Mouse (Mus musculus): ENCODE measurements at regions not wholly inside any gene's neighbourhood (a gene's known extent, or its start where the extent isn't known, plus 50 kb on each side); places are given as distances from the start of the nearest gene placed in this dataset.

DNA sequence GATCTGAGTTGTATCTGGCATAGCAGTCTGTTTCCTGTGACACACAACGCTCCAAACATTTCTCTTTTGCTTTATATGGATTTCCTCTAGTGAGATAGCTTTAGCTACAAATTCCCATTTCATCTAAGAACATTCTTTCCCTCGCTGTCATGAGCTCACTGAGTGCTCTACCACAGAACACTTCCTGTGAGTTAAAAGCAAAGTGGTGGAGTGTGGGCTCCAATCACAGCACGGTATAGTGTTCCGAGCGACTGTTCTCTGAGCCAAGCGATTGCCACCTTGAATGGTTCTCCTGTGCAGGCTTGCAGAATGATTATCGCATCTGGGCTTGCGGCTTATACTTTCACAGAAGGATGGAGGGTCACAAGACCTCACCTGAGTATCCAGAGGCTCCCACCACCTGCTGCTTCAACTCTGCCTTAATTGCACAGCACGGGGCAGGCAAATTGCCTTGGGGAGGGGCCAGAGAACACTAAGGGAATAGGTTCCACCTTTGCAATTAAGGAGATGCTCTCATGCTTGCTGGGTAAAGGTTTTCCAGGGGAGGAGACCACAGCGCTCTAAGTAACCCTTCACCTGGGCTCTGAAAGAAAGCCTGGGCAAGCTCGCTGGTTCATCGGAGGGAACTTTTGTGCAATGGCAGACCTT lies 477.7 kb downstream of the Zfp704 start:
- no peaks in the 10 kb centered on the region for H3K9me3 ChIP-seq (replicated peaks)
- H3K9ac ChIP-seq, result no peak overlapping the region
- no peaks in the 10 kb centered on the region for H3K36me3 ChIP-seq (replicated peaks)
- H3K4me3 ChIP-seq (replicated peaks), result no peak overlapping the region
- 47% methylated on average over 12 of the region's 12 CpGs for WGBS (ENCODE audit: insufficient replicate concordance)
- H3K27me3 ChIP-seq, result no peaks in the 10 kb centered on the region
- no peak for ATAC-seq (ENCODE audit: insufficient read depth)
- H3K4me1 ChIP-seq (replicated peaks), result no peaks in the 10 kb centered on the region
- H3K27ac ChIP-seq (replicated peaks), result no peak overlapping the region
- no peak overlapping the region for H3K4me2 ChIP-seq

DNA sequence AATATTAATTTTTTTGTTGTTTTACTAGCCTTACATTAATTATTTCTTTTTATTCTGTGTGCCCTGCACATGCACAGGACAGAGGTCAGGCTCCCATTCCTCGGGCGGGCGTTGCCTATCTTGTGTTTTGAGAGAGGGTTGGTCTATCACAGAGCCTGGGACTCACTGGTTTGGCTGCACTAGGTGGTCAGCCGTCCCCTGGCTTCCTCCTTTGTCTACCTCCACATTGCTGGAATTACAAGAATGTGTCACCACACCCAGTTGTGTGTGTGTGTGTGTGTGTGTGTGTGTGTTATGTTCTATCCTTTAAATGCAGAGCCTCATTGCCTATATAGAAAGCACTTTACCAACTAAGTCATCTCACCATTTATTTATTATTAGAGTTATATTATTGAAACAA lies 478.5 kb downstream of the Zfp704 start:
- Histone ChIP-seq H3K4me2 (no peak overlapping the region), H3K4me1 (replicated peaks) (no peaks in the 10 kb centered on the region), H3K9ac (no peak overlapping the region), H3K27ac (replicated peaks) (no peak overlapping the region), H3K4me3 (replicated peaks) (no peak overlapping the region), H3K27me3 (no peaks in the 10 kb centered on the region), H3K9me3 (replicated peaks) (no peaks in the 10 kb centered on the region), H3K36me3 (replicated peaks) (no peaks in the 10 kb centered on the region)
- 43% methylated on average over 4 of the region's 4 CpGs for WGBS (ENCODE audit: insufficient replicate concordance)
- no peak for ATAC-seq (ENCODE audit: insufficient read depth)

DNA sequence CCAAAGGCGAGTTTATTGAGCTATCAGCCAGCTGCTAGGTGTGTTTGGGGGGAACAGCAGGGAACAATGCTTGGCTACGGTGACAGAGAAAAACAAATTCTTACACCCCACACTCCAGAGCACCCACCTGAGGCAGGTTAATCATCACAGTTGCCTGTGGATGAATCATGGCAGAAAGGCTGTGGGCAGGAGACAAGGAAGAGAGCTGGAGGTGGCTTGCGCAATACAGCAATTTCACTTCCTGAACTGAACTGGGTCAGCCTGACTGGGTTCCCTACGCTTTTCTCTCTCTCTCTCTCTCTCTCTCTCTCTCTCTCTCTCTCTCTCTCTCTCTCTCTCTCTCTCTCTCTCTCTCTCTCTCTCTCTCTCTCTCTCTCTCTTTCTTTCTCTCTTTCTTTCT lies 481.5 kb downstream of the Zfp704 start:
- Histone ChIP-seq H3K4me2 (no peak overlapping the region), H3K36me3 (replicated peaks) (no peaks in the 10 kb centered on the region), H3K9ac (no peak overlapping the region), H3K27ac (replicated peaks) (no peak overlapping the region), H3K4me3 (replicated peaks) (no peak overlapping the region), H3K9me3 (replicated peaks) (no peaks in the 10 kb centered on the region), H3K4me1 (replicated peaks) (no peaks in the 10 kb centered on the region), H3K27me3 (no peaks in the 10 kb centered on the region)
- no peak for ATAC-seq (ENCODE audit: insufficient read depth)
- WGBS (ENCODE audit: insufficient replicate concordance), result 43% methylated on average over 4 of the region's 4 CpGs

DNA sequence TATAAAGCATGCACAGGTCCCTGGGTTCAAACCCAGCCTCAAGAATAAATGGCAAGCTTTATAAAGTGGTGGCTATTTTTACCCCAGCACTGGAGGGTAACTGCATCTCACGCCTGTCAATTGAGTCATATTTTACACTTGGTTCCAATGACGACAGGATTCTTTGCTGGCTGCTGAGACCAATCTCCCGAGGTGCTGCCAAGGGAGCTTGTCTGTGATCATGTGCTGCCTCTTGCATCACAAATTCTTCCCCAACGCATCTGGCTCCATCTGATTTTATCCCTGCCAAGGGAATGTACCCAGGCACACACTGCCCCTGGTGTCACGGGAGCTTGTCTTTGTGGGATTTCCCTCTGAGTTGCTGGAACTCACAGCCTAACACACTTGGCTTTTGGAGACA lies 486.8 kb downstream of the Zfp704 start:
- Histone ChIP-seq H3K4me2 (no peak overlapping the region), H3K9me3 (replicated peaks) (no peaks in the 10 kb centered on the region), H3K36me3 (replicated peaks) (no peaks in the 10 kb centered on the region), H3K4me1 (replicated peaks) (no peaks in the 10 kb centered on the region), H3K27ac (replicated peaks) (no peak overlapping the region), H3K27me3 (no peaks in the 10 kb centered on the region), H3K4me3 (replicated peaks) (no peak overlapping the region), H3K9ac (no peak overlapping the region)
- 49% methylated on average over 5 of the region's 5 CpGs for WGBS (ENCODE audit: insufficient replicate concordance)
- no peak for ATAC-seq (ENCODE audit: insufficient read depth)

DNA sequence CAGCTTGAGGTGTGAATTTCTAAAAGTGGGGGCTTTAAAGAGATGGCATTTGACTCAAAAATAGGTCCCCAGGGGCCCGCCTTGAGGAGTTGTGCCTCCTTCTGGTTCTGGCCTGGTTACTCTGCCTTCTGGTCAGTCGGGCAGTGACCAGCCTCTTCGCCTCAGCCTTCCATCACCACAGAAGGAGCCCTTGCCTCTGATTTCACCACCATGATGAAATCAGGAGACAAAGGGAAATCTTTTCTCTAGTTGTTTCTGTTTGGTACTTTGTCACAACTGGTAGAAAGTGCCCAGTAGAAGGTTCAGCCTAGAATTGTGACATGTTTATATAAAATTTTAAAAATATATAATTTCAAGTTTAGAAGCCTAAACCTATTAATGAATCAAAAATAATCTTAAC lies 492.0 kb downstream of the Zfp704 start:
- Histone ChIP-seq H3K9me3 (replicated peaks) (no peaks in the 10 kb centered on the region), H3K4me2 (no peak overlapping the region), H3K27me3 (no peaks in the 10 kb centered on the region), H3K4me3 (replicated peaks) (no peak overlapping the region), H3K36me3 (replicated peaks) (no peaks in the 10 kb centered on the region), H3K4me1 (replicated peaks) (no peaks in the 10 kb centered on the region), H3K27ac (replicated peaks) (no peak overlapping the region), H3K9ac (no peak overlapping the region)
- 61% methylated on average over 3 of the region's 3 CpGs for WGBS (ENCODE audit: insufficient replicate concordance)
- ATAC-seq (ENCODE audit: insufficient read depth), result no peak

DNA sequence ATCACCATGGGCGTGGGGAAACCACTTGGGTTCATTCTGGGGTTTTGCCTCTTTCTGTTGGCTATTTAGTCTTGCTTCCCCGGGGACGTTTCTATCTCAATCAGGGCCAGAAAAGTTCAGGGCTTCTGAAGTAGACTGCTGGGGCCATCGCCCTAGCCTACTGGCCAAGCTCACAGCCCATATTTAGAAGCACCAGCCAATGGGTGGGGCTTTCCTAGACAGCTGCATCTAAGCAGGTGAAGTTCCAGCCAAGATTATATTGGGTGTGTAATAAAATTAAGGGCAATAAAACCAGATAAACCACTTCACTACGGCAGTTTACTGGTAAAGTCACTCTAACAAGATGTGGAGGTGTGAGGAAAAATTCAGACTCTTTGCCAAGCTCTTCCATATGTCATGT lies 496.5 kb downstream of the Zfp704 start:
- H3K27ac ChIP-seq (replicated peaks), result no peak overlapping the region
- 57% methylated on average over 5 of the region's 5 CpGs for WGBS (ENCODE audit: insufficient replicate concordance)
- no peak overlapping the region for H3K9ac ChIP-seq
- H3K4me2 ChIP-seq, result no peak overlapping the region
- no peaks in the 10 kb centered on the region for H3K36me3 ChIP-seq (replicated peaks)
- no peaks in the 10 kb centered on the region for H3K27me3 ChIP-seq
- no peaks in the 10 kb centered on the region for H3K4me1 ChIP-seq (replicated peaks)
- no peaks in the 10 kb centered on the region for H3K9me3 ChIP-seq (replicated peaks)
- H3K4me3 ChIP-seq (replicated peaks), result no peak overlapping the region
- ATAC-seq (ENCODE audit: insufficient read depth), result no peak

DNA sequence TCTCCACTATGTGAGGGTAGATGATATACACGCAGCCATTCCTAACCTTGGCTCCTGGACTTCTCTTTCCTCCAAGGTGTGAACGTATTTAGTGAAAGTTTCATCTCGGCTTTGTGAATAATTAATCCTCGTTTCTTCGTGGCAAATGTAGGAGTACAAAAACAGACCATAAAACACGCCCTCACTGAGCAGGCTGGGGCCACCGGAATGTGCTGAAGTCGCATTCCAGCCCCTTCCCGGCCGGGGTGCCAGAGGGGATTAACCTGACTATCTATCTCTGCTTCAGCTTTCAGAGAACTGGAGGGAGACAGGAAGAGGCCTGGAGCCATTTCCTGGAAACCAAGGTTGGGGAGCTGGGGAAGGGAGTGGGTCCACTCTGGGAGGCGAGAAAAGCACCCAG lies 499.1 kb downstream of the Zfp704 start:
- no peak overlapping the region for H3K4me2 ChIP-seq
- no peak for ATAC-seq (ENCODE audit: insufficient read depth)
- H3K4me1 ChIP-seq (replicated peaks), result no peaks in the 10 kb centered on the region
- H3K9me3 ChIP-seq (replicated peaks), result no peaks in the 10 kb centered on the region
- H3K36me3 ChIP-seq (replicated peaks), result no peaks in the 10 kb centered on the region
- H3K27ac ChIP-seq (replicated peaks), result no peak overlapping the region
- WGBS (ENCODE audit: insufficient replicate concordance), result 58% methylated on average over 11 of the region's 11 CpGs
- H3K4me3 ChIP-seq (replicated peaks), result no peak overlapping the region
- no peaks in the 10 kb centered on the region for H3K27me3 ChIP-seq
- H3K9ac ChIP-seq, result no peak overlapping the region

DNA sequence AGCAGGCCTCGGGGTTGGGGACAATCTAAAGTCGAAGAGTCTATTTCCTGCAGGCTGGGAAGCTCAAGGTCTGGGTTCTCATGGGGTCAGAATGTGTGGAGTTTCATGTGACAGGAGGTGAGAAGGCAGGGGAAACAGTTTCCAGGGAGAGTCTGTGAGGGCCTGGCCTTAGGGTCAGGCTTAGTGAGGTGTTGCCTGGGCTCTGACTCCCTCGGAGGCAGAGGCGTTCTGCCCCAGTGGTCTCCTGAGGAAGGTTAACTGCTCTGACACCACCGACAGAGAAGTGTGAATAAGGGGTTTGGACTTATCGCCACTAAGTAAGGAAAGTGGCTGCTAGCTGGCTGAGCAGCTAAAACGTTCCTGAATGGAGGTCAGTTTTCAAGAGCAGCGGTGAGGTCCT lies 499.9 kb downstream of the Zfp704 start:
- no peaks in the 10 kb centered on the region for H3K4me1 ChIP-seq (replicated peaks)
- no peaks in the 10 kb centered on the region for H3K36me3 ChIP-seq (replicated peaks)
- H3K27ac ChIP-seq (replicated peaks), result no peak overlapping the region
- H3K4me2 ChIP-seq, result no peak overlapping the region
- H3K9ac ChIP-seq, result no peak overlapping the region
- H3K27me3 ChIP-seq, result no peaks in the 10 kb centered on the region
- WGBS (ENCODE audit: insufficient replicate concordance), result 39% methylated on average over 8 of the region's 8 CpGs
- H3K9me3 ChIP-seq (replicated peaks), result no peaks in the 10 kb centered on the region
- no peak overlapping the region for H3K4me3 ChIP-seq (replicated peaks)
- ATAC-seq (ENCODE audit: insufficient read depth), result no peak

DNA sequence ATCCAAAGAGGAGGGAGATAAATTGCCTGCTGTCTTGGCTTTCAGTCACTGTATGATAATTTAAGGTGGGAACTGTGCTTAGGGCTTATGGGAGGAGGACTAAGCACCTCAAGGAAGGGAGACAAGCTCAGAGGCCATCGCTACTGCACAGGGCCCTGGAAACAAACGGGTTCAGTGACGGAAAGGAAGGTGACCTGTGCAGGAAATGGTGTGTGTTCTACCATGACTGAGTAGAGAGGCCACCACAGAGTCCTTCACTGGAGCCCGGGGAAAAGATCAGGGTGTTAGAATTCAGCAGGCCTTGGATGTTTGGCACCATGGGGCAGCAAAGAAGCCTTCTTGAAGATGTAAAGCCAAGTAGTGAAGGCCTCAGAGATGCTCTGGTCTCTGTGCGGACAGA lies 500.4 kb downstream of the Zfp704 start:
- ATAC-seq (ENCODE audit: insufficient read depth), result no peak
- no peak overlapping the region for H3K4me2 ChIP-seq
- WGBS (ENCODE audit: insufficient replicate concordance), result 61% methylated on average over 5 of the region's 5 CpGs
- H3K9ac ChIP-seq, result no peak overlapping the region
- no peaks in the 10 kb centered on the region for H3K9me3 ChIP-seq (replicated peaks)
- H3K27ac ChIP-seq (replicated peaks), result no peak overlapping the region
- H3K27me3 ChIP-seq, result no peaks in the 10 kb centered on the region
- H3K4me1 ChIP-seq (replicated peaks), result no peaks in the 10 kb centered on the region
- H3K4me3 ChIP-seq (replicated peaks), result no peak overlapping the region
- no peaks in the 10 kb centered on the region for H3K36me3 ChIP-seq (replicated peaks)

DNA sequence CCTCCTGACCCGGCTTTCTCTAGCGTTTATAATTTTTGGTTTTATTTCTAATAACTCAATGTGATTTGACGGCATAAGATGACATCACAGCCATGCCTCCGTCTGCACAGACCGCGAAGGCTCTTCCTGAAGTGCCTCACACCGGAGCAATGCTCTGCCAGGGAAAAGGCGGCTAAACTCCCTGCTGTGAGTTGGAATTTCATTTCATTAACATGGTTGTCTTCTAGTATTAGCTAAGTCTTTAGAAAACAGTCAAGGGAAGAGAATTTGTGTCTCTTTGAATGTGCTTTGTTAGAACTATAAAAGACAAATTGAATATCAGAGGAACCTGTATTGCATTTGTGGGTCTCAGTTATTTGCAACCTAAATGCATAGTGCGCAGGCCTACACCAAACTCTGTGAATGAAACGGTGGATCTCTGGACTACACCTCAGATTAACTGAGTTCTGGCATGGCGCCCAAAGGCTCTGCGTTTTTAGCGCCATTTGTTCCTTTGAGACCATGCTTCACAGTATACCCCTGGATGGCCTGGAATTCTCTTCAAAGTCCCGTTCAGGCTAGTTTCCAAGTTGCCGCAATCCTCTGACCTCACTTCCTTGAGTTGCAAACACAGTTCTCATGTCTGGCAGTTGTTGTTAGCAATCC lies 502.0 kb downstream of the Zfp704 start:
- no peaks in the 10 kb centered on the region for H3K9me3 ChIP-seq (replicated peaks)
- no peak overlapping the region for H3K27ac ChIP-seq (replicated peaks)
- 71% methylated on average over 15 of the region's 15 CpGs for WGBS (ENCODE audit: insufficient replicate concordance)

DNA sequence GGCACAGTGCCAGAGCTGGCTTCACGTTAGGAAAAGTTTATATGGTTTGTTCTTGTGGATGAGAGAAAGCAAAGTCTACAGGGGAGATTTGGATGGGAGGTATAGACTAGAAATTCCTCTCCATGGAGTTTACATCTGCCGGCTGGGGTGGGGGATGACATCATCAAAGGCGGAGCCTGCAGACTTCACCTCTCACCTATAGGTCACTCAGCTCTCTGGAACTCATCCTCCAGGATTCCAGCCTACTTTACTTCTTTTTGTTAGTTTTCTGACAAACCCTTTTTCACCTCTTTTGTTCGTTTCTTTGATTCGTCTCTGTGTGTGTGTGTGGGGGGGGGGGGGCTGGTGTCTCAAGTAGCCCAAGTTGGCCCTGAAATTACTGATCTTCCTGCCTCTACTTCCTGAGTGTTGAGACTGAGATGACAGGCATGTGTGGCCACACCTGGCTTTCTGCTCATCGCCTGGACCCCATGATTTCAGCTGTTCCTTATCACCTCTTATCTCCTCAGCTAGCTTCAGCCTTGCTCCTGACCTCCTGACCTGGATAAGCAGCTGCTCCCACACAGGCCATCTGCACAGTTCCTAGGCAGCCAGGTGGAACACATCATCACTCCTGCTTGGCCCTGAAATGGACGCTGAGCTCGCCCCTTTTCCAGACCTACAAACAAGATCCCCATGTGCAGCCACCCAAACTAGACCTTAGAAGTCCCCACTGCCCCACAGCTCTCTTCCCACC lies 504.5 kb downstream of the Zfp704 start:
- ATAC-seq (ENCODE audit: insufficient read depth), result no peak
- no peak overlapping the region for H3K4me2 ChIP-seq

More for the DNA sequence above, 502.0 kb downstream of the Zfp704 start:
- no peak overlapping the region for H3K9ac ChIP-seq
- H3K4me3 ChIP-seq (replicated peaks), result no peak overlapping the region
- H3K4me1 ChIP-seq (replicated peaks), result no peaks in the 10 kb centered on the region
- H3K27me3 ChIP-seq, result no peaks in the 10 kb centered on the region
- no peaks in the 10 kb centered on the region for H3K36me3 ChIP-seq (replicated peaks)
- ATAC-seq (ENCODE audit: insufficient read depth), result no peak
- H3K4me2 ChIP-seq, result no peak overlapping the region

More for the DNA sequence above, 504.5 kb downstream of the Zfp704 start:
- H3K27me3 ChIP-seq, result no peaks in the 10 kb centered on the region
- H3K9me3 ChIP-seq (replicated peaks), result no peaks in the 10 kb centered on the region
- H3K4me1 ChIP-seq (replicated peaks), result no peaks in the 10 kb centered on the region
- 45% methylated on average over 8 of the region's 8 CpGs for WGBS (ENCODE audit: insufficient replicate concordance)
- no peaks in the 10 kb centered on the region for H3K36me3 ChIP-seq (replicated peaks)
- H3K4me3 ChIP-seq (replicated peaks), result no peak overlapping the region
- H3K9ac ChIP-seq, result no peak overlapping the region
- H3K27ac ChIP-seq (replicated peaks), result no peak overlapping the region
